Mouse (Mus musculus): ENCODE data around the gene Chit1.

GRCm38 (mm10) chr1:134195571-134195970 is 84.5 kb downstream of the Chit1 start:
- no peak for TF ChIP-seq GATA1 (IDR thresholded peaks at IDR 0.05; ENCODE audit: borderline replicate concordance, low read length)
- no peak for TF ChIP-seq FLI1 (IDR thresholded peaks at IDR 0.05; ENCODE audit: low read length)
